Comparison of ENCODE assay signal across 7 mouse cellular contexts in genomic region chr5:36464709-36465661, GRCm38 (mm10). TPM values are rescaled to one million over a fixed set of nuclear protein-coding genes. Genes with fewer than 3 reads are reported as not detected.
A peak's percentile ranks its signal among the peaks of the same experiment; 100 is the strongest.
DNase-seq lines count a peak whose midpoint lies in the region; ATAC-seq and TF ChIP-seq lines count a peak whose summit lies in the region.

TSS of gene Grpel1 (plus strand) at chr5:36464998.

- WGBS in embryonic facial prominence, embryonic 10.5 days: under 1% methylated on average over 68 of the region's 68 CpGs
- under 1% methylated on average over 68 of the region's 68 CpGs for WGBS in intestine, postnatal 0 days
- WGBS in midbrain, embryonic 12.5 days: under 1% methylated on average over 68 of the region's 68 CpGs
- WGBS in small intestine, adult 2 months: 1% methylated on average over 66 of the region's 68 CpGs

- ATAC-seq in intestine, postnatal 0 days: peak; percentile 92
- ATAC-seq in midbrain, embryonic 12.5 days (ENCODE audit: low FRiP score, low read depth): peak; percentile 96

- H3K36me3 ChIP-seq in embryonic facial prominence, embryonic 10.5 days (replicated peaks): peaks cover 31% of the 10 kb centered on the region
- peaks cover 21% of the 10 kb centered on the region; the same call in 1 of the 2 replicates for H3K36me3 ChIP-seq in intestine, postnatal 0 days (ENCODE audit: control insufficient read depth, insufficient read depth)
- H3K36me3 ChIP-seq in midbrain, embryonic 12.5 days: peaks cover 15% of the 10 kb centered on the region
- H3K36me3 ChIP-seq in small intestine, adult 2 months (ENCODE audit: control insufficient read depth, insufficient read depth, low read length): peaks cover 9% of the 10 kb centered on the region

- H3K9ac ChIP-seq in intestine, postnatal 0 days (ENCODE audit: low read depth, low read length): peak within 1 kb of the TSS; percentile 87
- H3K9ac ChIP-seq in midbrain, embryonic 12.5 days (replicated peaks): peak within 1 kb of the TSS; percentile 79

- peak; percentile 63 for TF ChIP-seq POLR2A in small intestine, adult 2 months (IDR thresholded peaks at IDR 0.05; ENCODE audit: low read depth, low read length)

- peaks cover 21% of the 10 kb centered on the region for H3K27me3 ChIP-seq in embryonic facial prominence, embryonic 10.5 days (replicated peaks; ENCODE audit: low read depth, poor library complexity, severe bottlenecking)
- H3K27me3 ChIP-seq in intestine, postnatal 0 days (replicated peaks; ENCODE audit: control insufficient read depth, insufficient read depth, low read length): no peaks in the 10 kb centered on the region
- peaks cover 10% of the 10 kb centered on the region; the same call in 1 of the 2 replicates for H3K27me3 ChIP-seq in midbrain, embryonic 12.5 days
- no peaks in the 10 kb centered on the region for H3K27me3 ChIP-seq in small intestine, adult 2 months (ENCODE audit: control insufficient read depth, insufficient read depth, low read length)

- H3K27ac ChIP-seq in embryonic facial prominence, embryonic 10.5 days (replicated peaks): peak within 1 kb of the TSS; percentile 89
- peak within 1 kb of the TSS; percentile 85 for H3K27ac ChIP-seq in intestine, postnatal 0 days (ENCODE audit: low read depth, low read length)
- H3K27ac ChIP-seq in midbrain, embryonic 12.5 days (replicated peaks): peak within 1 kb of the TSS; percentile 17; the same call in 1 of the 2 replicates
- peak within 1 kb of the TSS; percentile 49; the same call in 1 of the 2 replicates for H3K27ac ChIP-seq in small intestine, adult 2 months (ENCODE audit: insufficient read depth, low read depth, low read length)

- peak; percentile 96 for DNase-seq in adrenal gland, postnatal 10 days
- DNase-seq in embryonic facial prominence, embryonic 10.5 days (ENCODE audit: low spot score): peak; percentile 97
- peak; percentile 98 for DNase-seq in gonadal fat pad, adult 2 months (ENCODE audit: low read depth)
- DNase-seq in left cerebral cortex, postnatal 4 days: peak; percentile 98

- no peaks in the 10 kb centered on the region for H3K9me3 ChIP-seq in embryonic facial prominence, embryonic 10.5 days
- no peaks in the 10 kb centered on the region for H3K9me3 ChIP-seq in intestine, postnatal 0 days (ENCODE audit: control insufficient read depth)
- H3K9me3 ChIP-seq in midbrain, embryonic 12.5 days: no peaks in the 10 kb centered on the region

- peaks cover 35% of the 10 kb centered on the region for H3K4me1 ChIP-seq in embryonic facial prominence, embryonic 10.5 days
- peaks cover 4% of the 10 kb centered on the region for H3K4me1 ChIP-seq in intestine, postnatal 0 days (replicated peaks; ENCODE audit: control insufficient read depth, insufficient read depth, low read length)
- peaks cover 26% of the 10 kb centered on the region for H3K4me1 ChIP-seq in midbrain, embryonic 12.5 days
- H3K4me1 ChIP-seq in small intestine, adult 2 months (ENCODE audit: control insufficient read depth, insufficient read depth, insufficient read length, low read length): peaks cover 6% of the 10 kb centered on the region; the same call in 1 of the 2 replicates

- H3K4me3 ChIP-seq in embryonic facial prominence, embryonic 10.5 days: peak within 1 kb of the TSS; percentile 98
- H3K4me3 ChIP-seq in intestine, postnatal 0 days (ENCODE audit: low read depth, low read length): peak within 1 kb of the TSS; percentile 95
- H3K4me3 ChIP-seq in midbrain, embryonic 12.5 days: peak within 1 kb of the TSS; percentile 88
- peak within 1 kb of the TSS; percentile 85 for H3K4me3 ChIP-seq in small intestine, adult 2 months (ENCODE audit: low read depth, low read length)

- TF ChIP-seq CTCF in intestine, postnatal 0 days (IDR thresholded peaks at IDR 0.05; ENCODE audit: low read depth): no peak
- TF ChIP-seq CTCF in small intestine, adult 2 months (IDR thresholded peaks at IDR 0.05; ENCODE audit: extremely low read depth, insufficient read length, insufficient replicate concordance, low read depth, low read length): no peak

- H3K4me2 ChIP-seq in intestine, postnatal 0 days (replicated peaks; ENCODE audit: low read depth): peak within 1 kb of the TSS; percentile 89
- H3K4me2 ChIP-seq in midbrain, embryonic 12.5 days (replicated peaks): peak within 1 kb of the TSS; percentile 81

- intact Hi-C loops in left cerebral cortex, postnatal 4 days (cut with DNase I): no loop called here

RNA-seq across cellular contexts. Expression of gene Grpel1, which starts in this region (rescaled TPM):
- 100 to 1,000 TPM; 101 to 103 TPM for total RNA-seq in adrenal gland, postnatal 10 days (2021)
- 59.8 and 62.2 TPM in 2 replicates for polyA plus RNA-seq in embryonic facial prominence, embryonic 10.5 days (2016; fragmentation: Nextera tagmentation; extraction: Ambion mirVana)
- polyA plus RNA-seq in gonadal fat pad, adult 2 months (2012; rRNA removed): 17.8 and 21.3 TPM in 2 replicates
- 46.6 and 48.8 TPM in 2 replicates for polyA plus RNA-seq in intestine, postnatal 0 days (2015; fragmentation: Nextera tagmentation; extraction: Ambion mirVana)
- 10 to 100 TPM; 20.5 to 21.1 TPM for total RNA-seq in left cerebral cortex, postnatal 4 days (2021)
- 45.4 and 49.3 TPM in 2 replicates for polyA plus RNA-seq in midbrain, embryonic 12.5 days (2016; fragmentation: Nextera tagmentation; extraction: Ambion mirVana)
- polyA plus RNA-seq in small intestine, adult 2 months (2012; rRNA removed): 6.4 and 9.0 TPM in 2 replicates

Comparison
In these comparisons a context has a peak if more than half of its experiments do, and no peak if none do; other contexts are left out.
1. Peak in every context shown above with its lines: DNase-seq, ATAC-seq, H3K4me3 ChIP-seq and H3K27ac ChIP-seq.
2. RNA of gene Grpel1 (total RNA-seq): 101 to 103 TPM in adrenal gland, postnatal 10 days; 20.5 to 21.1 TPM in left cerebral cortex, postnatal 4 days; every median in the first group is over 4 times any median in the second.
3. H3K27ac ChIP-seq: peak in every context shown above with its lines; median percentile 89 in embryonic facial prominence, embryonic 10.5 days; 85 in intestine, postnatal 0 days; 49 in small intestine, adult 2 months; 17 in midbrain, embryonic 12.5 days.